Mouse (Mus musculus) layer of hippocampus, postnatal 25 days (tissue): ENCODE measurements around the gene Safb2. TPM values are rescaled to one million over a fixed set of nuclear protein-coding genes. Genes with fewer than 3 reads are reported as not detected.
"Not testable (repeated sequence)": the region's sequence is repeated elsewhere in the genome, so short reads cannot be mapped to it uniquely, and the experiment has no call there.

Source experiments
- DNase-seq, 2 experiments: peaks; one replicate each; pipeline ENCODE4 v3.0.0; 2022; ENCODE audit warnings: mixed read lengths in 2 of 2, low spot score in 1 of 2; ENCODE audit errors: extremely low spot score in 1 of 2
- total RNA-seq, 2 experiments: library from RNA; stranded (reverse); gene quantifications; 2 replicates each; pipeline ENCODE4 v1.2.3; 2021

Safb2 gene
- 100 to 1,000 TPM in 1 of 2 experiments, 10 to 100 TPM in 1; 87.9 to 144 TPM for total RNA-seq

GRCm38 (mm10) chr17:56584257-56585130, at the start of gene Safb2, which contains the start of gene Safb:
Gene Safb2 (minus strand): TSS chr17:56584585.
Gene Safb (plus strand): TSS chr17:56584825.
- DNase-seq = peak; percentile 98

DNA sequence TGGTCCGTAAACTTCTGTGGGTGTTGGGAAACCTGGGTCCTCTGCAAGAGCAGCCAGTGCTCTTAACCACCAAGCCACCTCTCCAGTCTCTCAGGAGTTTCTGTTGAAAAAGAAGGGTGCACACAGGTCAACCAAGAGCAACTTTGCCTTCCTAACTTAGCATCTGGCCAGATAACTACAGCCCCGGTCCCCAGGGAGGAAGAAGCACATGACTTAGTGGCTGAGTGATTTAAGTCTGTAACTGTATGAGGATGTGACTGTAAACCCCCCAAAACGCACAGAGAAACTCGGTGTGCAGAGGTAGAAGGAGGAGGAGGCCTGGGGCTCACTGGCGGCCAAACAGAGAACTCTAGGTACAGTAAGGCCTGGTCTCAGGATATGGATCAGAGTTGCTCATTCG, 49.6 kb upstream of the Safb2 start:
- no peak for DNase-seq

- DNase-seq = no peak
Measured at GRCm38 (mm10) chr17:56631807-56632206, 47.4 kb upstream of the Safb2 start.

DNA sequence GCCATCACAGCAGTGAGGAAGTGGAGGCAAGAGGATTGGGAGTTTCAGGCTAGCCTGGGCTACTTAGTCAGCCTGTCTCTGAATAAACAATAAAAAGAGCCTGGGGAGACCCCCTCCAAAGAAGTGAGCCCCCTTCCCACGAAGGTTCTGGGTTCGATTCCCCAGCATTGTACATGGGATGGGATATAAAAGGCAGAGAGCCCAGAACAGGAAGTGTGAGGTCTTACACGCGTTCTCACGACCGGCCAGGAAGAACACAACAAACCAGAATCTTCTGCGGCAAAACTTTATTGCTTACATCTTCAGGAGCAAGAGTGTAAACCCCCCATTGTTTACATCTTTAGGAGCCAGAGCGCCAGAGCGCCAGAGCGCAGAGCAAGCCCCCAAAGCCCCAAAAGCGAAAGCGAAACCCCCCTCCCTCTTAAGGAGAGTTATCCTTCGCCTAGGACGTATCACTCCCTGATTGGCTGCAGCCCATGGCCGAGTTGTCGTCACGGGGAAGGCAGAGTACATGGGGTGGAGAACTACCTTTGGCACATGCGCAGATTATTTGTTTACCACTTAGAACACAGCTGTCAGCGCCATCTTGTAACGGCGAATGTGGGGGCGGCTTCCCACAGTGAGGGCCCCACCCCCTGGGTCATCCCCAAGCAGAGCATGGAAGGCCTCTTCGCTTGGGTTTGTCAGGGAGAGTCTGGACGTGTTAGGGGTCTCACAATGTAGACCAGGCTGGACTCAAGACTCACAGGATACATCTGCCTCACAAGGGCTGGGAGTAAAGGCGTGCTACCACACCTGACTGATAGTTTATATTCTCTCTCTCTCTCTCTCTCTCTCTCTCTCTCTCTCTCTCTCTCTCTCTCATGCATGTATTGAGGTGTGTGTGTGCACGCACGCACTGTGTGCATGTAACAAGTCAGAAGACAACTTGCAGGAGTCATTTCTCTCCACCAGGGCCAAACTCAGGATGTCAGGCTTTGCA, 45.7 kb upstream of the Safb2 start:
- DNase-seq = not testable (repeated sequence)

DNA sequence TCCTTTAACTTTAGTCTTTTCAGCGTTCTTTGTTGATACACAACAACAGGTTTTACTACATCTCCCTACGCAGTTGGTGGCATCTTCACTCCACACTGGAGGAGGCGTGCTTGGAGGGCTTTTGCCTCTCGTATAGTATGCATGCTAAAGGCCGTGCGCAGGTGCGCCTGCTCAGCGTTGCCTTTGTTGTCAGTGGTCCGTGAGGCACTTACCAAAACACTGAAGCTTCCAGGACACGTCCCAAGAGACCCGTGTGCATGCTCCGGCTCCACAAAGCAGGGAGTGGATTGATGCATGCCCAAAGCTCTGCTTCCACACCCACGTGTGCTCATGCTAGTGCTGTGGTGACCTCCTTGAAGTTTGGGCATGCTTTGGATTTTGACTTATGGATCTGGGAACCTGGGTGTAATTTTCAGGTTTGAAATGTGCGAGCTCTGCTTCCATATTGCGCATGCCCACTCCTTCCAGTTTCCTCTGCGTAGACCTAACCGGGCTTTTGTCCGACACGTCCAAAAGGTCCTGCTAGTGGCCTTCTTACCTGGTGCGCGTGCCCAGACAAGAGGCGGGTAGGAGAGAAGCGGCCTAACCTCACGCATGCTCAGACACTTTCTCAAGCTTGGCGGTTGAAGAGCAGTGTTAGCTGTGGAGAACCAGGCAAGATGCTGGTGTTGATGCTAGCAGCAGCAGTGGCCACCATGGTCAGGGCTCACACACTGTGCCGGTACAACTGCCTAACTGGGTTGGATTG, 43.3 kb upstream of the Safb2 start, which contains the start of gene Catsperd:
Catsperd (plus strand) TSS at position 614 of the 748 bp plus-strand sequence.
- DNase-seq = no peak

DNA sequence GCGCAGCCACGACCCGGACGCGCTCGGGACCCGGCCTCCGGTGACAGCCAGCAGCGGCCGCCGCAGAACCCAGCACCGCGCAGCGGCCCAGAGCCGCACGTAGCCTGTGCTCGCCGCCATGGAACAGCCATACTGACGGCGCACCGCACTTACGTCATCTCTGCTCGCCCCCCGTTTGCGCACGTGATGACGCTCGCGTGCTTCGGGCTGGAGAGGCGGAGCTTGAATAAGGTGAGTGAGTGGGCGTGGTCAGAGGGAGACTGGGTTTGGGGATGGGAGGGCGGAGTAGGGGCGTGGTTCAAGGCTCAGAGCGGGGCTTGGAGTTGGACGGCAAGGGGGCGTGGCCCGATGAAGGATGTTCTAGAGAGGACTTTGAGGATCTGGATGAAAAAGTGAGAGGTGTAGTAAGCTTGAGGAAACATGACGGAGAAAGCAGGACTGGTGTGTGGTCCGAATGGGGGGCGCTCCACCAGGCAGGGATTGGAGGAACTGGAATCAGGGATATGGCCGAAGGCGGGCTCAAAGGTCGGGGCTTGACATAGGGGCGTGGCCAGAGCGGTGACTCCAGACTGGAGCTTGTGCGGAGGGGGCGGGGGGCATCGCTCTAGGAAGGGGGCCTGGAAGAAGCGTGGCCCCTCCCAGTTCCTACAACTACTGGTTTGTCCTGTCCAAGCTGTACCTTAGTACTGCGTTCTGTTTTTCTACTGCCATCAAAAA, 42.5 kb upstream of the Safb2 start, which contains the start of gene Lonp1:
Lonp1 (minus strand) TSS at position 134 of the 717 bp plus-strand sequence.
- peak; percentile 92 to 93 for DNase-seq

- no peak for DNase-seq
Measured at GRCm38 (mm10) chr17:56626260-56626659, 41.9 kb upstream of the Safb2 start.

DNA sequence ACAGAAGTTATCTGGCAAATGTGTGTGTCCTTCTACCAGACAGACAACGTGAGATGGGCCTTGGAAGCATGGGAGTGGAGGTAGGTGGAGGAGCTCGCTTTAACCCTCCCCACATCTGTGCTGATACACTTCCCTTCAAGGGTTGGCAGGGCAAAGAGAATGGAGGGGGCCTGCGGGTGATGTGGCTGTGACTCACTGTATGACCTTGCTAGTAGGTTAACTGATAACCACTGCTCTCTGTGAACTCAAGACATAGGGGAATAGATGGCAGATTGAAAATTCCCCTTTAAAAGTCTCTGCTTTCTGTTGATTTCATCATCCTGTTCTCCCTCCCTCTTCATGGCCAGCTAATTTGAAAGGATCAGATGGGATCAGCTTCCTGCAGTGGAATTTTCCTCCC, 41.1 kb upstream of the Safb2 start:
- DNase-seq = no peak

DNA sequence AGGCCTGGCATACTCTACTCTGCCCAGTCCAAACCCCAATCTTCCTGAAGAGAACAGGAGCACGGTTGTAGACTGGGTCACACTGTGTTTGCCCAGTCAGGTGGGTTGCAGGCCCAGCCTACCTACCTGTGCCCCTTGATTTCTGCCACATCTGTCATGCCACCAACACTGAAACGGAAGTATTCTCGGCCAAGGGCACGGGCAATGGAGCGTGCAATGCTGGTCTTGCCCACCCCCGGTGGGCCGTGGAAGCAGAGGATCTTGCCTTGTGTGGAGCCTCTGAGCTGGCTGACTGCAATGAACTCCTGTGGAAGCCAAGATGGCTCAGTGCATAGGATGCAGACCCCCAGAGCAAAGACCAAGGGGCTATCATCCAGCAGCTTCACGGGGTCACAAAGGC, 33.2 kb upstream of the Safb2 start:
- DNase-seq = no peak

GRCm38 (mm10) chr17:56616725-56617124, 32.3 kb upstream of the Safb2 start:
- no peak for DNase-seq

DNA sequence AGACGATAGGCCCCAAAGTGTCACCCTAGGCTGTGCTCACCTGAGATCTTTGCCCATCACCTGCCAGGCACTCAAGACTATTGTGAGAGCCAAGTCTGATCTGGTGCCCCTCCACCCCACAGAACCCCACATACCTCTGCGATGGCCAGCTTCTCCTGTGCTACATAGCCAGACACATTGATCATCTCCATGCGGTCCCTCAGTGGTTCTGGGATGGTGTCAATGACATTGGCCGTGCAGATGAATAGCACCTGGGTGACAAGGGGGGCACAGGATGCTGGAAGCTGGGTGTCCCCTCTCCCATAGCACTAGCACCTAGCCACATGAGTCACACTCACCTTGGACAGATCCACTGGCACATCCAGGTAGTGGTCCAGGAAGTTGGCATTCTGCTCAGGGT, 31.4 kb upstream of the Safb2 start:
- DNase-seq = no peak

DNA sequence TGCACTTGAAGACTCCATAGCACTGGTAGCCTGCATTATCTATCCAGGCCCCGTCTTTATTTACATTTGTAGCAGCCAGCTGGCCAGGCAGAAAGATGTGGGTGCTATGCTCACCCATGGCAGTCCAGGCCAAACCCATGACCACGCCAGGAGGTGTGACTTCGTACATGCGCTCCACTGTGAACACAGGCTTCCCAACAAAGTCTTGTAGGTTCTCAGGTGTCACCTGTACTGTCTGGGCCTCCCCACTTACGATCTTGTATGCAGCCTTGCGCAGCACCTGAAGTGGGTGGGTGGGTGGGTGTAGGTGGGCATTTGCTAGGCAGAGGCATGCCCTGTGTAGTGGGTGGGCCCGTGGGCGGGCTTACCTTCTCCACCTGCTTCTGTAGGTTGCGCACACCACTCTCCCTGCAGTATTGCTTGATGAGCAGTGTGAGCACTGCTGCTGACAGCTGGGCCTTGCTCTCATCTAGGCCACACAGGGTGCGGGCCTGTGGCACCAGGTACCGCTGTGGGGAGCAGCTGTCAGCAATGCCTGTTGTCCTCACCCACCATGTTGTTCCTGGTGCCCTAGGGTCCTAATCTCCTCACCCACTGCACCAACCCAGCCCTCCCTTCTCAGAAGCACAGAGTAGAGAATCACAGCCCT, 30.9 kb upstream of the Safb2 start:
- DNase-seq = no peak

DNA sequence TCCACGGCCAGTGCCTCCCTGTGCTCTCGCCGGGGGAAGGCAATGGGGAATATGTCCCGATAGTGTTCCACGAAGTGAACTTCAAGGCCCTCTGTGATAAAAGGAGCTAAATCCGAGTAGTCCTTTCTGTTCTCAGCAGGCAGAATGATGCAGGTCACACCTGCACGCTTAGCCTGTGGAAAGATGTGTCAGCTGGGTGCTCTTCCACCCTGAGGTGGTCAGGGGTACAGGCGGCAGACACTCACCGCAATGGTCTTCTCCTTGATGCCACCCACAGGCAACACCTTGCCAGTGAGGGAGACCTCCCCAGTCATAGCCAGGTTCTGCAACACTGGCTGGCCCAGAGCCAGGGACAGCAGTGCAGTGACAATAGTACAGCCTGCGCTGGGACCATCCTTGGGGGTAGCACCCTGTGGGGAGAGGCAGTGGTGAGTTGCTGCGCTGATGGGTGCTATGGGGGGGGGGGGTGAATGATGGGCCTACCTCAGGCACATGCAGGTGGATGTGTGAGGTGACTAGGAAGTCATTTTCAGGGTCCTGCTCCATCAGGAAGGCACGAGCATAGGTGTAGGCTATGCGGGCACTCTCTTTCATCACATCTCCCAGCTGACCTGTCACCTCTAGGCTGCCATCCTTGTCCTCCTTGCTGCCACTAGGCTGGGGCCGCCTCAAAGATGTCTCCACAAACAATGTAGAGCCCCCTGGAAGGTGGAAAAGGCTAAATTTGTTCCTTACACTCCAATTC, 30.2 kb upstream of the Safb2 start:
- DNase-seq = no peak

- not testable (repeated sequence) for DNase-seq
Measured at GRCm38 (mm10) chr17:56613893-56614292, 29.5 kb upstream of the Safb2 start.

- DNase-seq = peak; percentile 97 to 99
Measured at GRCm38 (mm10) chr17:56613236-56613844, 29.0 kb upstream of the Safb2 start, which contains the start of gene Rpl36. Gene Rpl36 (plus strand): TSS chr17:56613416.

GRCm38 (mm10) chr17:56612565-56612939, 28.2 kb upstream of the Safb2 start:
- not testable (repeated sequence) for DNase-seq

DNA sequence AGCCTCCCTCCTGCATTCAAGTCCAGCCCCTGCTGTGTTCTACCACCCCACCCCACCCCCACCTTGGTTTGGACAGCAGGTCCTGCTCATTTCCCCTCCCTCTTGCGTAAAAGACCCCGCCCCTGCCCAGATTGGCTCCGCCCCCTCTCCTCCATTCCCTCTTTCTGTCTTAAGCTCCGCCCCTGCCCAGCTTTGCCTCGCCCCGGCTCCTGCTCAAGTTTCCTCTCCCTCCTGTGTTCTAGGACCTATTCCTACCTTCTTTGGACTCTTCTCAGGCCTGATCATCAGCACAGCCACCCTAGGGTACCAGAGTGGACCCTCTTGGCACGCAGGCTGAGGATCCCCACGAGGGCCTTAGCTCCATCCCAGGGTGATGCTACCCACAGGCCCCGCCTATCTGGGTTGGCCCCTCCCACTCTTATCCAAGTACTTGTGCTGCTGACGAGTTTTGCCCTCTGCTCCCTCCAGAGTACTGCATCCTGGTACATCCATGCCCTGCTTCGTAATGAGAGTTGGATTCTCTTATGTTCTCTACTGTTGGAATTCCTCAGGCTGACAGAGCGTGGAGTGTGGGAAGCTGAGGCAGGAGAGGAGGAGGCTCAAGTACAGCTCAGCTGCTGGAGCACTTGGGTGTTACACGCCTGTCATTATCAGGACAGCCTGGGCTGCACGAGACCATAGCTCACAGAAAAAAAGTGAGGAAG, 27.6 kb upstream of the Safb2 start:
- DNase-seq = no peak
